Mouse (Mus musculus): ENCODE results near the gene Taar5. TPM values are rescaled to one million over a fixed set of nuclear protein-coding genes. Genes with fewer than 3 reads are reported as not detected.

Gene Taar5
- polyA plus RNA-seq, 1 experiment from 2014 or later = not detected

GRCm38 (mm10) chr10:23951714-23952113 lies 18.8 kb upstream of the Taar5 start:
- Histone ChIP-seq H3K4me1 (ENCODE audit: control insufficient read depth in 2 of 2, insufficient read depth in 2 of 2, low read length in 2 of 2) (peaks cover 4 to 5% of the 10 kb centered on the region in 2 experiments; a peak in 2 of 4 replicates), H3K27me3 (ENCODE audit: control insufficient read depth, insufficient read depth, low read length) (no peaks in the 10 kb centered on the region), H3K4me3 (ENCODE audit: control insufficient read depth in 1 of 2, insufficient read depth in 1 of 2, low read depth in 1 of 2, low read length in 2 of 2) (no peak overlapping the region), H3K36me3 (ENCODE audit: control insufficient read depth, insufficient read depth, low read length) (no peaks in the 10 kb centered on the region), H3K4me2 (ENCODE audit: low read length) (no peak overlapping the region), H3K9ac (ENCODE audit: low read length) (no peak overlapping the region), H3K9me3 (ENCODE audit: control insufficient read depth, low read length) (no peaks in the 10 kb centered on the region), H3K27ac (replicated peaks in 1 of 2; ENCODE audit: control insufficient read depth in 1 of 2, insufficient read depth in 1 of 2, low read depth in 2 of 2, low read length in 2 of 2) (no peak overlapping the region)
- 68% methylated on average over 6 of the region's 6 CpGs for WGBS
- no peak for ATAC-seq (ENCODE audit: insufficient number of reproducible peaks, insufficient read depth, low FRiP score, low read depth)

DNA sequence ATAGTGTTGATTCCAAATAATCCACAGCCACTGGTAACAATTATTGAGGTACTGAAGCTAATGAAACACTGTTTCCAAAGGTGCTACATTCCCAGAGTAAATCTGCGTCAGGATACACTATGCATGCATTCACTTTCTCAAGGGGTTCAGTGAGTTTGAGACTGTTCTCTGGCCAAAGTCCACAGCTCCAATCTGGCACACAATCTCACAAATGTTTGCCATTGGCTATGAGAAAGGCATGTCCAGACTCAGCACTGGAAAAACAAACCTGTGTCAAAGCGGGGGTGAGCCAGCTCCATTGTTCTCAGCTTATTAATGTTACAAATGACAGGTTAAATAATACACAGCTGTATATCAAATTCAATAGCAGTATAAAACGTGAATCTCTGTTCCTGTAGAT lies 11.4 kb upstream of the Taar5 start:
- Histone ChIP-seq H3K4me1 (ENCODE audit: control insufficient read depth in 2 of 2, insufficient read depth in 2 of 2, low read length in 2 of 2) (peaks cover 0 to 4% of the 10 kb centered on the region in 2 experiments; a peak in 2 of 4 replicates), H3K9me3 (ENCODE audit: control insufficient read depth, low read length) (no peaks in the 10 kb centered on the region), H3K27me3 (ENCODE audit: control insufficient read depth, insufficient read depth, low read length) (no peaks in the 10 kb centered on the region), H3K9ac (ENCODE audit: low read length) (no peak overlapping the region), H3K4me3 (ENCODE audit: control insufficient read depth in 1 of 2, insufficient read depth in 1 of 2, low read depth in 1 of 2, low read length in 2 of 2) (no peak overlapping the region), H3K4me2 (ENCODE audit: low read length) (no peak overlapping the region), H3K27ac (replicated peaks in 1 of 2; ENCODE audit: control insufficient read depth in 1 of 2, insufficient read depth in 1 of 2, low read depth in 2 of 2, low read length in 2 of 2) (no peak overlapping the region), H3K36me3 (ENCODE audit: control insufficient read depth, insufficient read depth, low read length) (no peaks in the 10 kb centered on the region)
- WGBS = 53% methylated on average over 3 of the region's 3 CpGs
- no peak for ATAC-seq (ENCODE audit: insufficient number of reproducible peaks, insufficient read depth, low FRiP score, low read depth)

GRCm38 (mm10) chr10:23960444-23960915 lies 10.0 kb upstream of the Taar5 start, which contains the start of gene Taar4:
Taar4 (plus strand) TSS chr10:23960494.
- Histone ChIP-seq H3K4me1 (ENCODE audit: control insufficient read depth in 2 of 2, insufficient read depth in 2 of 2, low read length in 2 of 2) (peaks cover 0 to 2% of the 10 kb centered on the region in 2 experiments; a peak in 2 of 4 replicates), H3K9ac (ENCODE audit: low read length) (no peak within 1 kb of the TSS), H3K4me3 (ENCODE audit: control insufficient read depth in 1 of 2, insufficient read depth in 1 of 2, low read depth in 1 of 2, low read length in 2 of 2) (no peak within 1 kb of the TSS), H3K4me2 (ENCODE audit: low read length) (no peak within 1 kb of the TSS), H3K9me3 (ENCODE audit: control insufficient read depth, low read length) (no peaks in the 10 kb centered on the region), H3K27ac (replicated peaks in 1 of 2; ENCODE audit: control insufficient read depth in 1 of 2, insufficient read depth in 1 of 2, low read depth in 2 of 2, low read length in 2 of 2) (no peak within 1 kb of the TSS), H3K27me3 (ENCODE audit: control insufficient read depth, insufficient read depth, low read length) (no peaks in the 10 kb centered on the region), H3K36me3 (ENCODE audit: control insufficient read depth, insufficient read depth, low read length) (no peaks in the 10 kb centered on the region)
- ATAC-seq (ENCODE audit: insufficient number of reproducible peaks, insufficient read depth, low FRiP score, low read depth) = no peak
- 92% methylated on average over 13 of the region's 13 CpGs for WGBS

GRCm38 (mm10) chr10:23963444-23963843 lies 7.1 kb upstream of the Taar5 start:
- peaks cover 0 to 2% of the 10 kb centered on the region in 2 experiments; a peak in 2 of 4 replicates for H3K4me1 ChIP-seq (ENCODE audit: control insufficient read depth in 2 of 2, insufficient read depth in 2 of 2, low read length in 2 of 2)
- H3K4me3 ChIP-seq (ENCODE audit: control insufficient read depth in 1 of 2, insufficient read depth in 1 of 2, low read depth in 1 of 2, low read length in 2 of 2) = no peak overlapping the region
- no peak overlapping the region for H3K9ac ChIP-seq (ENCODE audit: low read length)
- 0 out of 2 replicates have a peak, but pooled peaks cover 3% of the 10 kb centered on the region for H3K9me3 ChIP-seq (ENCODE audit: control insufficient read depth, low read length)
- no peaks in the 10 kb centered on the region for H3K27me3 ChIP-seq (ENCODE audit: control insufficient read depth, insufficient read depth, low read length)
- H3K4me2 ChIP-seq (ENCODE audit: low read length) = no peak overlapping the region
- peak overlapping the region; percentile 14 to 25; a peak in 1 of 4 replicates for H3K27ac ChIP-seq (replicated peaks in 1 of 2; ENCODE audit: control insufficient read depth in 1 of 2, insufficient read depth in 1 of 2, low read depth in 2 of 2, low read length in 2 of 2)
- ATAC-seq (ENCODE audit: insufficient number of reproducible peaks, insufficient read depth, low FRiP score, low read depth) = no peak
- WGBS = 45% methylated on average over 3 of the region's 3 CpGs
- no peaks in the 10 kb centered on the region for H3K36me3 ChIP-seq (ENCODE audit: control insufficient read depth, insufficient read depth, low read length)

- WGBS = 77% methylated on average over 6 of the region's 6 CpGs
- ATAC-seq (ENCODE audit: insufficient number of reproducible peaks, insufficient read depth, low FRiP score, low read depth) = no peak
Observed at GRCm38 (mm10) chr10:23964921-23965610, 5.4 kb upstream of the Taar5 start.

GRCm38 (mm10) chr10:23971256-23971655 lies 750 bp downstream of the Taar5 start:
- no peak for ATAC-seq (ENCODE audit: insufficient number of reproducible peaks, insufficient read depth, low FRiP score, low read depth)
- WGBS = 76% methylated on average over 5 of the region's 5 CpGs
- no peak overlapping the region for H3K9ac ChIP-seq (ENCODE audit: low read length)
- H3K36me3 ChIP-seq (ENCODE audit: control insufficient read depth, insufficient read depth, low read length) = no peaks in the 10 kb centered on the region
- 0 out of 2 replicates have a peak, but pooled peaks cover 2% of the 10 kb centered on the region for H3K9me3 ChIP-seq (ENCODE audit: control insufficient read depth, low read length)
- no peaks in the 10 kb centered on the region for H3K27me3 ChIP-seq (ENCODE audit: control insufficient read depth, insufficient read depth, low read length)
- H3K27ac ChIP-seq (replicated peaks in 1 of 2; ENCODE audit: control insufficient read depth in 1 of 2, insufficient read depth in 1 of 2, low read depth in 2 of 2, low read length in 2 of 2) = no peak overlapping the region
- H3K4me3 ChIP-seq (ENCODE audit: control insufficient read depth in 1 of 2, insufficient read depth in 1 of 2, low read depth in 1 of 2, low read length in 2 of 2) = no peak overlapping the region
- H3K4me1 ChIP-seq (ENCODE audit: control insufficient read depth in 2 of 2, insufficient read depth in 2 of 2, low read length in 2 of 2) = no peaks in the 10 kb centered on the region
- no peak overlapping the region for H3K4me2 ChIP-seq (ENCODE audit: low read length)

More at GRCm38 (mm10) chr10:23964921-23965610, 5.4 kb upstream of the Taar5 start:
- Histone ChIP-seq H3K27ac (replicated peaks in 1 of 2; ENCODE audit: control insufficient read depth in 1 of 2, insufficient read depth in 1 of 2, low read depth in 2 of 2, low read length in 2 of 2) (no peak overlapping the region), H3K4me3 (ENCODE audit: control insufficient read depth in 1 of 2, insufficient read depth in 1 of 2, low read depth in 1 of 2, low read length in 2 of 2) (no peak overlapping the region), H3K9me3 (ENCODE audit: control insufficient read depth, low read length) (0 out of 2 replicates have a peak, but pooled peaks cover 3% of the 10 kb centered on the region), H3K36me3 (ENCODE audit: control insufficient read depth, insufficient read depth, low read length) (no peaks in the 10 kb centered on the region), H3K4me2 (ENCODE audit: low read length) (no peak overlapping the region), H3K9ac (ENCODE audit: low read length) (no peak overlapping the region), H3K27me3 (ENCODE audit: control insufficient read depth, insufficient read depth, low read length) (no peaks in the 10 kb centered on the region), H3K4me1 (ENCODE audit: control insufficient read depth in 2 of 2, insufficient read depth in 2 of 2, low read length in 2 of 2) (peaks cover 0 to 2% of the 10 kb centered on the region in 2 experiments; a peak in 2 of 4 replicates)

- no peak overlapping the region for H3K4me3 ChIP-seq (ENCODE audit: control insufficient read depth in 1 of 2, insufficient read depth in 1 of 2, low read depth in 1 of 2, low read length in 2 of 2)
- H3K4me1 ChIP-seq (ENCODE audit: control insufficient read depth in 2 of 2, insufficient read depth in 2 of 2, low read length in 2 of 2) = no peaks in the 10 kb centered on the region
- no peak overlapping the region for H3K27ac ChIP-seq (replicated peaks in 1 of 2; ENCODE audit: control insufficient read depth in 1 of 2, insufficient read depth in 1 of 2, low read depth in 2 of 2, low read length in 2 of 2)
- H3K9ac ChIP-seq (ENCODE audit: low read length) = no peak overlapping the region
- no peaks in the 10 kb centered on the region for H3K9me3 ChIP-seq (ENCODE audit: control insufficient read depth, low read length)
- no peak overlapping the region for H3K4me2 ChIP-seq (ENCODE audit: low read length)
- H3K36me3 ChIP-seq (ENCODE audit: control insufficient read depth, insufficient read depth, low read length) = no peaks in the 10 kb centered on the region
- no peak for ATAC-seq (ENCODE audit: insufficient number of reproducible peaks, insufficient read depth, low FRiP score, low read depth)
- H3K27me3 ChIP-seq (ENCODE audit: control insufficient read depth, insufficient read depth, low read length) = no peaks in the 10 kb centered on the region
- WGBS = 60% methylated on average over 4 of the region's 4 CpGs
Observed at GRCm38 (mm10) chr10:23977958-23978357, 7.5 kb downstream of the Taar5 start.

Data from heart, embryonic 14.5 days (tissue).